Mouse (Mus musculus) liver, postnatal 0 days (tissue): Measurements from ENCODE around the gene Rapgef5.

Experiments used
- CTCF ChIP-seq: sonication (generic); IDR thresholded peaks from 2 replicates; pipeline ENCODE4 v1.5.1; 2016; ENCODE audit warnings: antibody characterized with exemption, low read depth
- EP300 ChIP-seq: IDR thresholded peaks from 2 replicates; pipeline ENCODE4 v1.6.1; 2016; ENCODE audit warnings: antibody characterized with exemption, low read depth, mild to moderate bottlenecking

GRCm38 (mm10) chr12:117685336-117685735, 169.1 kb downstream of the Rapgef5 start:
- TF ChIP-seq EP300 (no peak), CTCF (no peak)
